Mouse (Mus musculus): ENCODE results near the gene Mmgt1. TPM values are rescaled to one million over a fixed set of nuclear protein-coding genes. Genes with fewer than 3 reads are reported as not detected.
A peak's percentile ranks its signal among the peaks of the same experiment; 100 is the strongest.

Gene Mmgt1
- 15.2 and 17.2 TPM in 2 replicates for polyA plus RNA-seq (2015; fragmentation: Nextera tagmentation; extraction: Ambion mirVana)

GRCm38 (mm10) chrX:56597887-56598640 lies at the start of gene Mmgt1:
Gene Mmgt1 (minus strand): TSS chrX:56598069.
- peak; percentile 89 for DNase-seq (ENCODE audit: low spot score)

- DNase-seq (ENCODE audit: low spot score): no peak
Measured at GRCm38 (mm10) chrX:56640066-56640465, 42.2 kb upstream of the Mmgt1 start.

- no peak for DNase-seq (ENCODE audit: low spot score)
Measured at GRCm38 (mm10) chrX:56636185-56636584, 38.3 kb upstream of the Mmgt1 start.

- no peak for DNase-seq (ENCODE audit: low spot score)
Measured at GRCm38 (mm10) chrX:56615236-56615635, 17.4 kb upstream of the Mmgt1 start.

GRCm38 (mm10) chrX:56610318-56610694 lies 12.4 kb upstream of the Mmgt1 start:
- peak; percentile 14 for DNase-seq (ENCODE audit: low spot score)

- peak; percentile 86 for DNase-seq (ENCODE audit: low spot score)
Measured at GRCm38 (mm10) chrX:56609623-56610317, 11.9 kb upstream of the Mmgt1 start, which contains the start of gene Slc9a6. Gene Slc9a6 (plus strand): TSS chrX:56609757.

GRCm38 (mm10) chrX:56609285-56609622 lies 11.4 kb upstream of the Mmgt1 start:
- no peak for DNase-seq (ENCODE audit: low spot score)

- DNase-seq (ENCODE audit: low spot score): no peak
Measured at GRCm38 (mm10) chrX:56607032-56607710, 9.3 kb upstream of the Mmgt1 start.

GRCm38 (mm10) chrX:56606536-56606935 lies 8.7 kb upstream of the Mmgt1 start:
- DNase-seq (ENCODE audit: low spot score): no peak

GRCm38 (mm10) chrX:56597219-56597886 lies 516 bp downstream of the Mmgt1 start:
- DNase-seq (ENCODE audit: low spot score): no peak

- no peak for DNase-seq (ENCODE audit: low spot score)
Measured at GRCm38 (mm10) chrX:56578200-56578599, 19.7 kb downstream of the Mmgt1 start.

GRCm38 (mm10) chrX:56572465-56572864 lies 25.4 kb downstream of the Mmgt1 start:
- DNase-seq (ENCODE audit: low spot score): peak; percentile 30

- no peak for DNase-seq (ENCODE audit: low spot score)
Measured at GRCm38 (mm10) chrX:56553584-56553983, 44.3 kb downstream of the Mmgt1 start.

- DNase-seq (ENCODE audit: low spot score): no peak
Measured at GRCm38 (mm10) chrX:56549506-56549905, 48.4 kb downstream of the Mmgt1 start, which contains the start of gene Gm648. Gene Gm648 (minus strand): TSS chrX:56549606.

GRCm38 (mm10) chrX:56537162-56537561 lies 60.7 kb downstream of the Mmgt1 start:
- DNase-seq (ENCODE audit: low spot score): peak; percentile 5

Small RNA genes lying within 50 kb of the gene (microRNA-seq; reads per million reads assigned to microRNA genes)
- gene Mir5116 (ENCODE audit: borderline number of aligned reads): 3.3 reads per million

Other genes with a start within 250 kb of the Mmgt1 start
- 1.0 and 1.4 TPM in 2 replicates for gene Smim10l2a, start 223.5 kb downstream of the Mmgt1 start, polyA plus RNA-seq (2015; fragmentation: Nextera tagmentation; extraction: Ambion mirVana)
- gene Gm2174, start 150.1 kb downstream of the Mmgt1 start, polyA plus RNA-seq (2015; fragmentation: Nextera tagmentation; extraction: Ambion mirVana): 1.1 and 2.4 TPM in 2 replicates
- gene Ints6l, start 143.2 kb downstream of the Mmgt1 start, polyA plus RNA-seq (2015; fragmentation: Nextera tagmentation; extraction: Ambion mirVana): 17.0 and 17.5 TPM in 2 replicates
- not detected in 2 replicates for gene Gm10477, start 73.3 kb downstream of the Mmgt1 start, polyA plus RNA-seq (2015; fragmentation: Nextera tagmentation; extraction: Ambion mirVana)
- gene Gm648, start 48.5 kb downstream of the Mmgt1 start, polyA plus RNA-seq (2015; fragmentation: Nextera tagmentation; extraction: Ambion mirVana): 0.22 and 0.24 TPM in 2 replicates
- 6.7 and 7.6 TPM in 2 replicates for gene Slc9a6, start 11.7 kb upstream of the Mmgt1 start, polyA plus RNA-seq (2015; fragmentation: Nextera tagmentation; extraction: Ambion mirVana)
- gene Fhl1, start 133.7 kb upstream of the Mmgt1 start, polyA plus RNA-seq (2015; fragmentation: Nextera tagmentation; extraction: Ambion mirVana): 7.9 and 9.5 TPM in 2 replicates
- 1.1 and 1.2 TPM in 2 replicates for gene Map7d3, start 224.3 kb upstream of the Mmgt1 start, polyA plus RNA-seq (2015; fragmentation: Nextera tagmentation; extraction: Ambion mirVana)

Measured in thymus, postnatal 0 days (tissue).